Mouse (Mus musculus) left cerebral cortex, adult 9 months (tissue): ENCODE results near the gene Lrmda.

Experiments
- DNase-seq, 2 experiments: peaks; one replicate each; pipeline ENCODE4 v3.0.0; 2022; ENCODE audit warnings: low spot score in 2 of 2

Gene Lrmda

DNA sequence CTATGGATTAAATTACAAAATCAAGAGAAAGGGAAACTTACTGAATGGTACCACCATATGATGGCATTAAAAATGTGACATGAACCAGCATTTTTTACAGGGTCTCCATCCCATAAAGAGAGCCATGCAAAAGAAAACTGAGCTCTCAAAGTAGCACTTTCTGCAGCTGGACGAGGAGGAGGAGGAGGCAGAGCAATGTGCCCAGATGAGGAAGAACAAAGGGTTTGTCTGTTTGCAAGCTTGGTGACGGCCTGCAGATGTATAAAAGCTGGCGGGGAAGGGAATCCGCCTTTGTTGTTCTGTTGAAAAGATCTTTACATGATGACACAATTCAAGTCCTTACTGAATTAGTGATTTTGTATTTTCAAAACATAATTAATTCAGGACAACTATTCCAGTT lies 841.1 kb downstream of the Lrmda start:
- DNase-seq: peak; percentile 6 to 8

DNA sequence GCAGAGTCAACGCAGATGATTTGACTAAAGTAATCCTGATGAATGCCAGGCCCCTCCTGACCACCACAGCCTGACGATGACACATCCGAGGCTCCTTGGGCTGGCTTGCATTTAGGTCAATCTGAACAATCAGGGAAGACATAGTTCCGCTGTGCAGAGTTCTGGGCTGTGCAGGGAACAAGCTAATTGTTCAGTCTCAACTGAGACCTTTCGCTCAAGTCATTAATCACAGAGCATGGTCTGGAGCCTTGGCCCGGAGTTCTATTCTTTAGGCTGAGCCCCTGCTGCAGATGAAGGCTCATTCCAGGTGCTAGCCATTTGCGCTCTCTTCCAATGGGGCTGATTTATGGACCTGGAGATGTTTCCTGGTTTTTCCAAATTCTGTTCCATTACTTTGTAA lies 844.6 kb downstream of the Lrmda start:
- DNase-seq: no peak

DNA sequence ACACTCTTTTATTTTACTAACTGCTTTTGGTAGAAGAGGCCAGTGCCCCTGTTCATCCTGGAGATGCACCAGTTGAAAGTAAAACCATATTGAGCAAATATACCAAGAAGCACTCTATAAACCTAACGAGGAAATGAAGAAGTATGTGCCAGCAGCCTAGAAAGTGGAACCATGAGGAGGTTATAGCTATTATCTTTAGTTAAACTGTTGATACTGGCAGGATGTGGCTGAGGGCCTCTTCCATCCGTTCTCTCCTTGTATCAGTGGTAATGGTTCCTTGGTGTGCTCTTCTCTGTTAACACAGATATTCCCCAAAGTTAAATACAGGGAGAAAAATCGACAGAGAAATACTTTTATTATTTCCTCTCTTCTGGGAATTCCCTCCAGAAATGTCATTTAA lies 855.1 kb downstream of the Lrmda start:
- DNase-seq: no peak

DNA sequence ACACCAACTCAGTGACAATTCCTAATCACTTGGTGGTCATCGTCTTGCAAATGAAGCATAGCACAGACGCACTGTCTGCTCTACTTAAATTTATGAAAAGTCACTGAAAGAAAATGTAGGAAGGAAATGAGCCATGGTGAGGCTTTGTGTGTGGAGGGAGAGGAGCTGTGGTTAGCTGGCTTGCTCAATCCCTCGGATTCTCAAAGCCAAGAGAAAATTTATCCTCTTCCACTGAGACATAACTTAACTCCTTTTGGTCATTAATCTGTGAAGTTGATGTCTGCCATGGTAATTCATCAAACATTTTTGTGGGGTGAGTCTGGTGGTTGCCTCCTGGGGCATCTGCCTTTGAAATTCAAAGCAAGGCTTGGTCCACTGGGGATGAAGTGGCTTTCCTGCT lies 867.7 kb downstream of the Lrmda start:
- DNase-seq: no peak

DNA sequence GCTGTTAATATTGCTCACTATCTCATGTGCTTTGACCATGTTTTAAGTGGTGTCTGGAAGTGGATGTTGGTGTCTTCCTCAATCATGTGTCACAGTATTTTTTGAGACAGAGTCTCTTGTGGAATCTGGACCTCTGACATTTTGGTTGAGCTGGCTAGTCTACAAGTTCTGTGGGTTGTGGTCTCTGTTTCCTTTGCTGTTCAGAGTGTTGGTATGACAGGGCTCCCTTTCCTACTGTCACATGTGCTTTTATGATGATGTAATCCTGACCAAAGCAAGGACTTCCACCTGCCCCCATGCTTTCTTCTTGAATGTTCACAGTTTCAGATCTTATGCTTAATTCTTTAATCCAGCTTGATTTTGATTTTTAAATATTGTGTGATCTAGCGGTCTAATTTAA lies 879.8 kb downstream of the Lrmda start:
- DNase-seq: no peak

DNA sequence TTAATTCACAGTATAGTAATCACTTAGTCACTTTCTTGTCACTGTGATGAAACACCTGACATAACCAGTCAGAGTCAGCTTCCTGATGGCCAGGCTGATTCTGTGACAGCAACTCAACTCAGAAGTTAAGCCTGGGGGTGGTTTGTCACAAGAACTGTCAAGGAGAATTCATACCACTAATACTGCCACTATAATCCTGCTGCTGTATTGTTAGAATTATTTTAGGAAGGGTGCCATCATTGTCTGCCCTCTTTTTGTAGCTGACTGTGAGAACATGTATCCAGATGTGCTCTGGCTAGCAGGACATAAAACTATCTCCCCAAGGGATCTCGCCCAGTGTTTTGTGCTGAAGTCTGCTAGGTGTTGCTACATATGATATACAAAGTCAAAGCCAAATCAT lies 882.6 kb downstream of the Lrmda start:
- DNase-seq: no peak

DNA sequence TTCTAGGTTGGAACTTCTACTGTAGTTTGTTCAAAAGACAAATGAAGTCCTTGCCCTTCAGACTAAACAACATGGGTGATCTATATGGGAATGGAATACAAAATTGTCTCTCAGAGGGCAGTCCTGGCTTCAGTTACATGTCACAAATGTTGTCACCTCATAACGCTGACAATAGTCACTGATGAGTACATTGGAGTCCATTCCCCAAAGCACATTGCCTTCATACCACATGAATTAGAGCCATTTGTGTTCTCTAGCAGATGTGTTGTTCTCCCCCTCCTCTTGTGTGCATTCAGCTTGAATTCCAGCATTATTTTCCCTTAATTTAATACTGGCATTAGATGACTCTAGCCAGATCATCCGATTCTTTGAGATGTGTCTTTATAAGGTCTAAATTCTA lies 883.4 kb downstream of the Lrmda start:
- no peak for DNase-seq

DNA sequence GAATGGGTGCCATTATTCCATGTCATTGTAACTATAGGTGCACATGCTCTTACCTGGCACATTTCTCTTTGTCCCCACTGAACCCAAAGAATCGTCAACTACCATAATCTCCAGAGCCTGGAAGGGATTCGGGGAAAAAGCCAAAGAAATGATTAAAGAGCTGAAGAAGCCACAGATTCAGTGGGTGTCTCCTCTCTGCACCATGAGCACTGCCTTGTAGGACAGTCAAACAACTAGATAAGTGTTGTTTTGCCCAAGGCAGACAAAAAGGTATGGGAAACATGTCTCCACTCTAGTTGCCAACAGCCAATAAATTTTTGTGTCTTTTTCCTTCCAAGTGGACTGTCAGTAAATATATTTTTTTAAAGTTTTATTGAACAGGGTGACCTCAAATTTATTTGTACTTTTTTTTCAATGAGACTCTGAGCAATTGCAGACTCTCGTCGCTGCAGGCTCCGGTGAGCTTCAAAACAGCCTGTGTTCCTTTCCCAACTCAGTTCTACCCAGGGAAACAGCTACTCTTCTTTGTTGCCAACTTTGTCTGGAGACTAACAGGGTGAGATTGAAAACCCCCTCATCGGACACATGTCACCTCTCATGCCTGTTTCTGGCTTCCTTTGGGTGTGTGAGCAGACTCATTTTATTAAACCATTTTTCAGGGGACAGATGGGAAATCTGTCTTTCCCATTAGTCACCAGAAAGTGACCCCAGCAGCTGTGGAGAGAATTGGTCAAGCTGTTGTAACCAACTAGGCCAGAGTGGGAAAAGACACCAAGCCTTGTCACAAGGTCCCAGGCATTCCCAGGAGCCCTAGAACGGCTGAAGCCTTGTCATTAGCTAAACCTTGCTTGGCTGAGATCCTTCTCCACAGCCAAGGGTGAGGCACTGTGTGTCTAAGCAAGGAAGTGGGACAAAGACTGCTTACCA lies 886.5 kb downstream of the Lrmda start:
- DNase-seq: peak in 1 of 2 experiments; percentile 1

DNA sequence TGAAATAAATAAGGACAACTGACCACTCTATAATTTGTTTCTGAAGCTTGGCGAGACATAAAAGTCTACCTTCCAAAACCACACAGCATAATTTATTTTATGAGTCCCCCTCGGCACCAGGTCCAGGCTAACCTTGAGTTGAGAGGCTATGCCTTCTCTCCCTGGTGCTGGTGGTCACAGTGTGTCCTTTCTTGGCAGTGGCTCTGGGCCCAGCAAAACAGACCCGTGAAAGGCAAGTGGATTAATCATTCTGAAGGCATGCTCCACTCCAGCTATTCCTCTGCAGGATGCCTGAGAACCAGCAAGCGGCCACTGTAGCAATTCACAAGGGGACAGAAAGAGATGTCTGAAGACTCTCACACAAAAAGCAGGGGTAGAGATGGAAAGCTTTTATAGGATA lies 887.2 kb downstream of the Lrmda start:
- DNase-seq: peak in 1 of 2 experiments; percentile 13

DNA sequence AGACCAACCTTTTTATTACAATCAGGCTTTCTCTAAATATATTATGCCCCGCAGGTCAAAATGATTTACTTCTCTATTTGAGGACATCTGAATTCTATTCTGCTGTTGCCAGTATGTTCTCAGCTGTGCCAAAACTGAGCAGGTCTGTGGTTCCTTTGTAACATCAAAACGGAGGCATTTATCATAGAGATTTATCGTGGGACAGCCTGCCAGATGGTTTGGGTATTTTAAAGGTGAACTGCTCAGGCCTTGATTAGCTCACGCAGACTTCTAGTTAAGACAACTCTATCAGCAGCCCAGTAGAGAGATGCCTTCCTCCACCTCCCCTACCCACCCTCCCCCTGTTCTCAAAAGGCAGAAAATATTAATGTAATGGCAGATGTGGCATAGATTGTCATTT lies 887.7 kb downstream of the Lrmda start:
- no peak for DNase-seq

DNA sequence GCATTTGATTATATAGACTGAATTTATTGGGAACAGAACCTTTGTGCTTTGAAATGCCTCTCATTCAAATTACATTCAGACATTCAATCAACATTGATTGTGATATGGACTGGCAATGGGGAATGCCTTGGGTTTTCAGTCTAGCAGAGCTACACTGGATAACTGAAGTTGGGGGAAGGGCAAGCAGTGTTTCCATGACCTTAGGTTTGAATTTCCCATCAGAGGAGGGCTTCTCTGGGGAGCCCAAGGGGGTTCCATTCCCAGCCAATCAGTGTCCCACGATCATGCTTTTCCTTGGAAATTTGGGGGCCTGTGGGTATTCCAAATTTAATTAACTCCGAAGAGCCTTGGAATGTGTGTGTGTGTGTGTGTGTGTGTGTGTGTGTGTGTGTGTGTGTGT lies 888.5 kb downstream of the Lrmda start:
- no peak for DNase-seq

DNA sequence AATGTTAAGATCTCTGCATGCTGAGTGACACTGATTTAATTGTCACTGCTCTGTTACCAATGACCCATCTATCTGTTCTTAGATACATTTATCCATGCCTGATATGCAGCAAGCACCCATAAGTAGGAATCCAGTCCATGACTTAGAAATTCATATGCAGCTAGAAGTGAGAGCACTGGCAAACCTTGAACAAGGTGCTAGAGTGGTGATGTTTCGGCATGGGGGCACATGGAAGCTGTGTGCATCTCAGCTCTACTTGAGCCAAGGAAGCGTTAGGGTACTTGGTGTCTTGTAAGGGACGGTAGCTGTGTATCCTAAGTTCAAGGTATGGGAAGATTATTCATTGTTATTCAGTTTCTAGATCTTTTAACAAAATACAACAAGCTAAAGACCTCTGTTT lies 896.0 kb downstream of the Lrmda start:
- DNase-seq: no peak

DNA sequence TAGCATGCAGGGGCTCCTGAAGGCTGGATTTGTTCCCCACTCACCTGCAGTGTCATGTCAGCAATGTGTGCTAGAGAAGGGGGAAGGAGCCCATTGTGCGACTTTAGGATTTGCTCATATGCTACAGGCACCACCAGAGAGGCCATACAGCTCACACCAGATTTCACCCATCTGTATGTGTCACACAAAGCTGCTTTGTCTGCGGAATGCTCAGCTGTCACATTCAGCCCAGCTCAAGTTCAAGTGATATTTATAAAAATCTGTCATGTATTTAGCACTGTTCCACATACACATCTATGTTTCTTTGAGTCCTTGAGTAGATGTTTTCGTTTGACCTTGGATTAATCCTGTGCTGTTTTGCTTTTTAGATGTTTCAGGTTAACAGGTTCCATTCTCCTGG lies 899.0 kb downstream of the Lrmda start:
- DNase-seq: no peak

DNA sequence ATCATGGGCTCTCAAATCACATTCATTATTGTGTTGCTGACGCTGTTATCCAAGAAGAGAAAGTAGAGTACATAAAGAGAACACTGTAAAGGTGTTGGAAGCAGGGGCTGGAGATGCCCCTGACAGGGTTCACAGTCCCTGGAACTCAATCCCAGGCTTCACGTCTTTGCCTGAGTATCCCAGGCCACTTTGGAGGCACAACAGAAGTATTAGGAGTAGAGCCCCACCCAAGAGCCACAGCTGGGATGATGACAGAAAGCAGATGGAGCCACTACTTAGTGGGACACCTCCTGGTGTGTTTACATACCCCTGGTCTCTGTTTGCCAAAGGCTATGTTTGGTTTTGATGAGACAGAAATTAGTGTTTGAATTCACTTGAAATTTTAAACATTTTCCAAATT lies 899.4 kb downstream of the Lrmda start:
- no peak for DNase-seq

DNA sequence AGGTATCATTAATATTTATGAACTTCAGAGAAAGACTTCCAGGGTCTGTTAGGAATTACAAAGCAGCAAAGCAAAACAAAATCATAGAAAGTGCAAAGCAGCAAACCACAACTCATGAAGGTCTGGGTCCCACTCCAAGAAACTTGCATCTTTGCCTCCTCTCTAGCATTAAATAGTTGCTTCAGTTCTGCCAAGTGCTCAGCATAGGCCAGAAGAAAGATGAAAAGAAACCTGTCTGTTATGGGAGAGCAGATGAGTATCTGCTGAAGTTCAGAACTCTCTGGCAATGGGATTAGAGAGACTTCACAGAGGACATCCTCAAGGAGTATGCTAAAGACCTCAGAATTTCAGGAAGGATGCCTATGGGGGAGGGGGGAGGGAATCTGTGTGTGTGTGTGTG lies 901.6 kb downstream of the Lrmda start:
- no peak for DNase-seq

DNA sequence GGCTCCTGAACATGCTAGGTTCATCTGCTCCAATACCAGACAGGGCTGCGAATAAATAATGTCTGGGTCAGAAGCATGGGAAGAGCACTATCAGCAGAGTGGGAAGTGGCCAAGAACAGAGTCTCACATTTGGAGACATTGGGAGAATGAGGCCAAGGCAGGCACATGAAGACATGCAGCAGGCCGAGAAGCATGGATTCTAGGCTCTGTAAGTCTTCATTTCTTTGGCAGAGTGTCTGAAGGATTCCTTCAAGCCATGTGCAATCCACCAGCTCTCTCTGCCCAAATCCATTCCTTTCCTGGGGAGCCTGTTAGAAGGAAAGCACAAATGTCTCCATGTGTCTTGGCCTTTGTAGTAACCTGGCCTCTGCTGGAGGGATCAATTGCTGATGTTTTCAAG lies 902.3 kb downstream of the Lrmda start:
- no peak for DNase-seq

DNA sequence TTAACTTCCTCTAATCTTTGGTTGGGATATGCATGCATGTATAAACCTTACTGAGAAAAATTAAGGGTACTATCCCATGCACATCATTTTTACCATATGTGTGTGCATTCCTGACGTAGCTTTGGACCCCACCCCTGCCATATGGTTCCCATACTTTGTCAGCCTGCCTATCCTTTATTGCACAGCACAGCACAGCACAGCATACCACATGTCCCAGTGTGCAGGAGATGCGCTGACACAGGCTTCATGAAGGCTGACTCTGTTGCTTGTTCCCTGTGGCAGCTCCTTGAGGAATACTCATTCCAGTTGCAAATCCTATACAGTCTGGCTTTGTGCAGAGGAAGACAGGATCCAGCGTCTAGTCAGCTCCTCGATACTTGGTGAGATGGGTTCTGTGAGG lies 903.1 kb downstream of the Lrmda start:
- no peak for DNase-seq

DNA sequence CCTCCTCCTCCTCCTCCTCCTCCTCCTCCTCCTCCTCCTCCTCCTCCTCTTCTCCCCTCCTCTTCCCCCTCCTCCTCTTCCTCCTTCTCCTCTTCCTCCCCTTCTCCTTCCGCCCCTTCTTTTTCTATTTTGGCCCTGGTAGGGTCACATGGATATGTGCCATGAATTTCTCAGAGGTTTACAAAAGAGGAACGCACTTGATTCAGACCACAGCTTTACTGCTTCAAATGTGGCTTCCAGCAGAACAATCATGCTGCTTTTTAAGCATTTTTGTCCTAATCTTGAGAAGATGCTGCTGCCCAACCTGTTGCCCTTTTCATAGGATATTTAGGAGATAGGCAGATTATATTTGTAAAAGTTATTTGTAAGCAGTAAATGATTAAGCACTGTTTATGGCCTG lies 903.7 kb downstream of the Lrmda start:
- DNase-seq: no peak

DNA sequence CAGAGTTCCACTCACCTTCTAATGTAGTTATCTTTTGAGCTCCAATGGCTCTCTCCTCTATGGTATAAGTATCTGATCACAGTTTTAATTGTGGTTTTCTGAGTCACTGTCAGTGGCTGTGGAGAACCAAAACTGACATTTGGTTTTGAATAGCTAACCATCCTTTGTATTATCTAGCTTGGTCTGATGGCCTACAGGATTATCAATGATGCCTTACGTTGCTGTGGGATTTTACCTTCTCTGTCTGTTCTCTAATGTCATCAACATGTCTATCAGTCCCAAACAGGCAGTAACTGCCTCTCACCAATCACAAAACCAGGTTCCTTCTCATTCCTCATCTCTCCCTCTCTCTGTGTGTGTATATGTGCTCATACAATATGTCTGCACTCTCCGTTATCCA lies 908.8 kb downstream of the Lrmda start:
- no peak for DNase-seq

DNA sequence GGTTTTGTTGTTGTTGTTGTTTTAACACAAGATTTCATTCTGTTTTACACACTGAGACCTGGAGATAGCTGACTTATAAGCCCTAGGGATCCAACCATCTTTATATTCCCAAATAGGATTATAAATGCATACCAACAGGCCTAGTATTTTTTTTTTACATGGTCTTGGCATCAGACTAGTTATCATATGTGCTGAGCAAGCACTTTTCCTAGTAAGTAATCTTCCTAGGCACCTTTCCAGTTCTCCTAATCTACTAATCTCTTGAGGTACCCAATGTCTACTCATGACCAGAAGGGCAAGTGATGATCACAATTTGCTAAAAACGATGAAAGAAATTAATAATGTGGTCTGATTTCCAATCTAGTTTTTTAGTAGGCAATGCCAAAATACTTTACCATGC lies 909.2 kb downstream of the Lrmda start:
- DNase-seq: no peak

DNA sequence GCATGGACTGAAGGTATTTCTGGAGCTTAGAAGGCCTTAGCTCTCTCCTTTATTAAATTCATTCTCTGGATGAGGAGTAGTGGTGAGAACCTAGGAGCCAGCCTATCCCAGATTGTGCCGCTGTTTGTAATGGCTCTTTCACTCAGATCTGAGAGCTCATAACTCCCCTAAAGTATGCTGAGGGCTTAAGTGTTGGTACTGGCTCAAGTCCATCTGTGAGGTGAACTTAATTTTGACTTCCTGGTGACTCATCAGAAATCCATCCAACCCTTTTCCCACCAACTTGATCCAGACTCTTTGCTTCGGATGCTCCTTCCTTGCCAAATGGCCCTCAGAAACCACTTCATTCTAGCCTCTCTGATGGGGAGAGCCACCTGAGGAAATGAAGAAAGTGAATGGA lies 910.1 kb downstream of the Lrmda start:
- DNase-seq: no peak

DNA sequence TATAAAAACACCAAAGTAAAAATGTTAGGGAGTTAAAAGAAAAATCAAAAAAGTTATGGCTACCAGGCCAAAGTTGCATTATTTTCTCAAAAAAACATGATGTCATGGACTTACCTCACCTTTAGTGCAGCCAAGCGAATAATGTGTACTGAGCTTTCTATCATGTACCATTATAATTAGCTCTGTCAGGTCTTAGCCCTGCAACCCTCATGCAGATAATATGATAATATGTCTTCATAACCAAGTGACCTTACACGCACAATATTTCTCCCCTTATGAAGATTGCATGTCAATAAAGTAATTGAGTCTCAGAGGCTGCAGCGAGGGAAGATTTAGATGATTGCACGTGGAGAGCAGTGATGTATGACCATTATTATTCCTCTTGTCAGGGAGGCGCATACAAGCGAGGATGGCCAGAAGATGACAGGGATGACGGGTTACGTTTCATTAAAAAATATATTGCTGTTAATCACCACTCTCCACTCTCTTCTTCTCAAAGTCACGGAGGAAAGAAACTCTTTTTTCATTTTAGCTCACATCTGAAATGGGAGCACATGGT lies 911.1 kb downstream of the Lrmda start:
- no peak for DNase-seq

DNA sequence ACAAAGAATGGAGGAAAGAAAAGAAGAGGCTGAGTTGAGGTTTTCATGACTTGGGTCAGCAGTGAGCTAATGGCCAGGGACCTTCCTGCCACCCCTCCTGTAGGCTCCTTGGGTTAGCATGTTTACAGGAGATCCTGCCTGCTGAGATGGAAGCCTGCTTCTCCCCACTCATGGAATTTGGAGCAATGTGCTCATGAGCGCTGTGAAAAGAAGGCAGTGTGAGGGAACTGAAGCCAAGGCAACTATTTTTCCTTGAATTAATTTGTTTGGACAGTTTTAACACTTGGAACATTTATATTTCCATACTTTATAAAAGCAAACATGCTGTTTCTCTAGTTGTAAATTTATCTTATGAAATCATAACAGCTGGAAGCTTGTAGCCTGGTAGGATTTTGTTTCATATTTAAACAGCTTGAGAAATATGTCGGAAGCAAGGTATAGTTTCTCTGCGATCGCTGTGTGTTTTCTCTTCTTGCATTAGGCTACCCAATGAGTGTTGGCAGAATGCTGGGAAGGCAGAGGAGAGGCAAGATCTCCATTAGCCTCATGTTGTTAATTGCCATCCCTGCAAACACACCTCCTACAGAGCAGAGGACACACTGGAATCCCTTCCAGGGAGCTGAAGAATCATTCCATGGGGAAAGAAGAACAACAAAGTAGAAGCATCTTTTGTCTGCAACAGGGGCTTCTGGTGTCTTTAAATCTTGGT lies 911.8 kb downstream of the Lrmda start:
- no peak for DNase-seq
